Comparison of ENCODE assay signal across 8 mouse cellular contexts in genomic region chr7:29983340-29983689, GRCm38 (mm10). TPM values are rescaled to one million over a fixed set of nuclear protein-coding genes. Genes with fewer than 3 reads are reported as not detected.
A peak's percentile ranks its signal among the peaks of the same experiment; 100 is the strongest.
DNase-seq lines count a peak whose midpoint lies in the region; ATAC-seq and TF ChIP-seq lines count a peak whose summit lies in the region.

No protein-coding gene starts in this region.

- H3ac ChIP-seq in myocyte (ENCODE audit: control insufficient read depth, insufficient read length), result peak overlapping the region; percentile 63

- H3K79me2 ChIP-seq in myocyte (ENCODE audit: control insufficient read depth, insufficient read depth), result peaks cover 46% of the 10 kb centered on the region

- no peak for TF ChIP-seq CTCF in kidney, postnatal 0 days (IDR thresholded peaks at IDR 0.05; ENCODE audit: low read depth)

- peak overlapping the region; percentile 92 for H3K27ac ChIP-seq in kidney, postnatal 0 days
- H3K27ac ChIP-seq in embryonic facial prominence, embryonic 12.5 days, result peak overlapping the region; percentile 96
- peak overlapping the region; percentile 97 for H3K27ac ChIP-seq in intestine, embryonic 14.5 days (ENCODE audit: low read depth)

- no peak for DNase-seq in kidney, postnatal 0 days (ENCODE audit: low spot score)
- DNase-seq in kidney, adult 18-20 months, result no peak
- no peak for DNase-seq in intestine, embryonic 14.5 days (ENCODE audit: low spot score)
- no peak for DNase-seq in cerebellum, postnatal 25 days
- no peak for DNase-seq in adrenal gland, adult 18-20 months (ENCODE audit: low spot score in 2 of 2)
- no peak for DNase-seq in cerebellum, adult 9-11 months

- H3K27me3 ChIP-seq in kidney, postnatal 0 days (ENCODE audit: insufficient read depth, low read length), result no peaks in the 10 kb centered on the region
- H3K27me3 ChIP-seq in embryonic facial prominence, embryonic 12.5 days, result no peaks in the 10 kb centered on the region
- no peaks in the 10 kb centered on the region for H3K27me3 ChIP-seq in intestine, embryonic 14.5 days (replicated peaks; ENCODE audit: control insufficient read depth, insufficient read depth, low read length)
- H3K27me3 ChIP-seq in myocyte (ENCODE audit: control insufficient read depth, insufficient read depth, insufficient read length), result no peaks in the 10 kb centered on the region

- peaks cover 8% of the 10 kb centered on the region for H3K36me3 ChIP-seq in kidney, postnatal 0 days (ENCODE audit: insufficient read depth, low read length)
- H3K36me3 ChIP-seq in embryonic facial prominence, embryonic 12.5 days, result peaks cover 24% of the 10 kb centered on the region
- H3K36me3 ChIP-seq in intestine, embryonic 14.5 days (ENCODE audit: control insufficient read depth, insufficient read depth, low read length), result peaks cover 27% of the 10 kb centered on the region
- peaks cover 21% of the 10 kb centered on the region for H3K36me3 ChIP-seq in myocyte (ENCODE audit: control insufficient read depth, insufficient read depth)

- H3K4me3 ChIP-seq in kidney, postnatal 0 days (replicated peaks; ENCODE audit: low read depth, low read length), result peak overlapping the region; percentile 84
- H3K4me3 ChIP-seq in embryonic facial prominence, embryonic 12.5 days, result peak overlapping the region; percentile 78
- H3K4me3 ChIP-seq in intestine, embryonic 14.5 days (ENCODE audit: low read depth, low read length), result peak overlapping the region; percentile 78
- H3K4me3 ChIP-seq in myocyte, result peak overlapping the region; percentile 54

- WGBS in kidney, postnatal 0 days, result under 1% methylated on average over 8 of the region's 8 CpGs
- WGBS in embryonic facial prominence, embryonic 12.5 days, result under 1% methylated on average over 8 of the region's 8 CpGs
- WGBS in intestine, embryonic 14.5 days, result under 1% methylated on average over 8 of the region's 8 CpGs

- peak overlapping the region; percentile 64 for H3K4me2 ChIP-seq in kidney, postnatal 0 days (ENCODE audit: low read length)
- H3K4me2 ChIP-seq in embryonic facial prominence, embryonic 12.5 days (replicated peaks), result peak overlapping the region; percentile 55
- H3K4me2 ChIP-seq in intestine, embryonic 14.5 days (ENCODE audit: low read length), result peak overlapping the region; percentile 70
- peak overlapping the region; percentile 82 for H3K4me2 ChIP-seq in myocyte (ENCODE audit: low read depth)

- H3K4me1 ChIP-seq in kidney, postnatal 0 days (replicated peaks; ENCODE audit: insufficient read depth, low read length), result peaks cover 8% of the 10 kb centered on the region; the same call in 1 of the 2 replicates
- H3K4me1 ChIP-seq in embryonic facial prominence, embryonic 12.5 days, result peaks cover 18% of the 10 kb centered on the region; the same call in 1 of the 2 replicates
- peaks cover 22% of the 10 kb centered on the region for H3K4me1 ChIP-seq in intestine, embryonic 14.5 days (replicated peaks; ENCODE audit: control insufficient read depth, insufficient read depth, low read length)

- no peaks in the 10 kb centered on the region for H3K9me3 ChIP-seq in kidney, postnatal 0 days (replicated peaks; ENCODE audit: low read length)
- no peaks in the 10 kb centered on the region for H3K9me3 ChIP-seq in embryonic facial prominence, embryonic 12.5 days
- H3K9me3 ChIP-seq in intestine, embryonic 14.5 days (ENCODE audit: control insufficient read depth, low read length), result 0 out of 2 replicates have a peak, but pooled peaks cover 2% of the 10 kb centered on the region

- H3K9ac ChIP-seq in kidney, postnatal 0 days (ENCODE audit: low read depth, low read length), result peak overlapping the region; percentile 84
- peak overlapping the region; percentile 79 for H3K9ac ChIP-seq in embryonic facial prominence, embryonic 12.5 days
- H3K9ac ChIP-seq in intestine, embryonic 14.5 days (ENCODE audit: low read length), result peak overlapping the region; percentile 87

- no peak for TF ChIP-seq POLR2A in myocyte (IDR thresholded peaks at IDR 0.05; ENCODE audit: insufficient read length, low read depth)

- ATAC-seq in kidney, postnatal 0 days (replicated peaks; ENCODE audit: low FRiP score, low read depth), result no peak
- ATAC-seq in embryonic facial prominence, embryonic 12.5 days (ENCODE audit: insufficient number of reproducible peaks, insufficient read depth, low FRiP score, low TSS enrichment), result no peak; the same call in 1 of the 2 replicates
- no peak for ATAC-seq in intestine, embryonic 14.5 days (replicated peaks; ENCODE audit: low FRiP score, low TSS enrichment, low read depth)

TF ChIP-seq in myocyte, 11 proteins besides CTCF, POLR2A, EP300 and RAD21:
- TF ChIP-seq USF1 (IDR thresholded peaks at IDR 0.05; ENCODE audit: low read depth) (no peak), MYOD1 (IDR thresholded peaks at IDR 0.05; ENCODE audit: control insufficient read depth in 1 of 3, insufficient read length in 2 of 3, low read depth in 2 of 3) (no peak), SRF (IDR thresholded peaks at IDR 0.05; ENCODE audit: control insufficient read depth, insufficient read length, low read depth) (no peak)

RNA-seq across cellular contexts. Expression of gene Zfp568, which starts 0.4 kb away (rescaled TPM):
- 6.4 TPM in 2 replicates for polyA plus RNA-seq in kidney, postnatal 0 days (2015; fragmentation: Nextera tagmentation; extraction: Ambion mirVana)
- 20.4 and 23.2 TPM in 2 replicates for polyA plus RNA-seq in embryonic facial prominence, embryonic 12.5 days (2016; fragmentation: Nextera tagmentation; extraction: Ambion mirVana)
- polyA plus RNA-seq in intestine, embryonic 14.5 days (2014; fragmentation: Nextera tagmentation; extraction: Ambion mirVana), result 19.5 and 22.6 TPM in 2 replicates
- polyA plus RNA-seq in myocyte (2012; fragmentation: generic; extraction: Trizol), result 27.4 TPM
- 10 to 100 TPM in 1 of 2 experiments, 1 to 10 TPM in 1; 8.9 to 10.6 TPM for total RNA-seq in adrenal gland, adult 18-20 months (2021)

RNA-seq across cellular contexts. Expression of gene Zfp74, which starts 29.4 kb away (rescaled TPM):
- polyA plus RNA-seq in kidney, postnatal 0 days (2015; fragmentation: Nextera tagmentation; extraction: Ambion mirVana), result 5.6 and 6.7 TPM in 2 replicates
- polyA plus RNA-seq in embryonic facial prominence, embryonic 12.5 days (2016; fragmentation: Nextera tagmentation; extraction: Ambion mirVana), result 17.2 and 18.0 TPM in 2 replicates
- 12.8 and 14.7 TPM in 2 replicates for polyA plus RNA-seq in intestine, embryonic 14.5 days (2014; fragmentation: Nextera tagmentation; extraction: Ambion mirVana)
- polyA plus RNA-seq in myocyte (2012; fragmentation: generic; extraction: Trizol), result 1.5 TPM
- 10 to 100 TPM in 1 of 2 experiments, 1 to 10 TPM in 1; 8.6 to 10.0 TPM for total RNA-seq in adrenal gland, adult 18-20 months (2021)
